Mouse (Mus musculus) adrenal gland, postnatal 25 days (tissue): Measurements from ENCODE around the gene Arhgef10l. TPM values are rescaled to one million over a fixed set of nuclear protein-coding genes. Genes with fewer than 3 reads are reported as not detected.

ENCODE experiments used
- DNase-seq: peaks from one replicate; pipeline ENCODE4 v3.0.0; 2021; ENCODE audit warnings: mixed read lengths
- total RNA-seq: library from RNA; stranded (reverse); gene quantifications from 2 replicates; pipeline ENCODE4 v1.2.3, GENCODE M21; 2021

Gene Arhgef10l
- total RNA-seq, 1 experiment from 2014 or later = 16.6 TPM

GRCm38 (mm10) chr4:140520719-140521118 lies 145.1 kb downstream of the Arhgef10l start:
- no peak for DNase-seq

- no peak for DNase-seq
Observed at GRCm38 (mm10) chr4:140513797-140514196, 152.0 kb downstream of the Arhgef10l start.

- no peak for DNase-seq
Observed at GRCm38 (mm10) chr4:140509856-140510255, 156.0 kb downstream of the Arhgef10l start.

GRCm38 (mm10) chr4:140507172-140507714 lies 158.6 kb downstream of the Arhgef10l start:
- peak; percentile 29 for DNase-seq

- DNase-seq = no peak
Observed at GRCm38 (mm10) chr4:140505608-140506002, 160.2 kb downstream of the Arhgef10l start.

GRCm38 (mm10) chr4:140504921-140505607 lies 160.7 kb downstream of the Arhgef10l start:
- no peak for DNase-seq

- no peak for DNase-seq
Observed at GRCm38 (mm10) chr4:140504067-140504913, 161.5 kb downstream of the Arhgef10l start.

GRCm38 (mm10) chr4:140500766-140501165 lies 165.0 kb downstream of the Arhgef10l start:
- DNase-seq = no peak

GRCm38 (mm10) chr4:140499571-140499970 lies 166.2 kb downstream of the Arhgef10l start:
- no peak for DNase-seq

GRCm38 (mm10) chr4:140497169-140497568 lies 168.6 kb downstream of the Arhgef10l start:
- DNase-seq = no peak

- no peak for DNase-seq
Observed at GRCm38 (mm10) chr4:140491555-140491954, 174.3 kb downstream of the Arhgef10l start.

GRCm38 (mm10) chr4:140485442-140485841 lies 180.4 kb downstream of the Arhgef10l start:
- DNase-seq = no peak

GRCm38 (mm10) chr4:140483134-140483533 lies 182.7 kb downstream of the Arhgef10l start:
- DNase-seq = no peak

- no peak for DNase-seq
Observed at GRCm38 (mm10) chr4:140480369-140481067, 185.3 kb downstream of the Arhgef10l start.

- no peak for DNase-seq
Observed at GRCm38 (mm10) chr4:140475194-140475593, 190.6 kb downstream of the Arhgef10l start.

- DNase-seq = peak; percentile 25
Observed at GRCm38 (mm10) chr4:140469760-140470452, 195.9 kb downstream of the Arhgef10l start.

- no peak for DNase-seq
Observed at GRCm38 (mm10) chr4:140467254-140467791, 198.5 kb downstream of the Arhgef10l start.
